Mouse (Mus musculus): ENCODE data around the gene Rpp25. TPM values are rescaled to one million over a fixed set of nuclear protein-coding genes. Genes with fewer than 3 reads are reported as not detected.
A peak's percentile ranks its signal among the peaks of the same experiment; 100 is the strongest.

The Rpp25 gene
- polyA plus RNA-seq, 1 experiment from 2014 or later = 17.7 TPM

DNA sequence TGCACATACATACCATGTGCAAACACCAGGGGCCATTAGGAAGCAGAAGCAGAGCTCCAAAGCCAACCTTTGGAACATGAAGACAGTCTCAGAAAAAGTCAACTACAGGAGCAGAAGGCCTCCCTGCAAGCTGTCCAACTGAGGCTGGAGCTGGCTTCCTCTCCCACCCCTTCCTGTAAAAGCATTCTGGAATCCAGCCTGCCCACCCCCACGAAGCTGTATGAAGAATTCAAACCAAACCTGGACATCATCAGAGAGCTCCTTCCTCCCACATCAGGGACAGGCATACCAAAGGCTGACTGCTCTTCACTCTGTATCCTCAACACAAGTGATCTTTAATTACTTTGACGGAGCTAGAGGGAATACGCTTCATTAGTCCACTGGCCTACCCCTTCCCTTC is 40.1 kb downstream of the Rpp25 start:
- Histone ChIP-seq H3K27me3 (no peaks in the 10 kb centered on the region), H3K36me3 (peaks cover 67% of the 10 kb centered on the region), H3K4me3 (no peak overlapping the region), H3K4me2 (no peak overlapping the region), H3K9ac (no peak overlapping the region), H3K27ac (replicated peaks) (no peak overlapping the region), H3K9me3 (no peaks in the 10 kb centered on the region), H3K4me1 (replicated peaks) (peaks cover 16% of the 10 kb centered on the region)
- no peak for ATAC-seq (ENCODE audit: low FRiP score, low read depth)
- WGBS = 83% methylated on average over 3 of the region's 3 CpGs

DNA sequence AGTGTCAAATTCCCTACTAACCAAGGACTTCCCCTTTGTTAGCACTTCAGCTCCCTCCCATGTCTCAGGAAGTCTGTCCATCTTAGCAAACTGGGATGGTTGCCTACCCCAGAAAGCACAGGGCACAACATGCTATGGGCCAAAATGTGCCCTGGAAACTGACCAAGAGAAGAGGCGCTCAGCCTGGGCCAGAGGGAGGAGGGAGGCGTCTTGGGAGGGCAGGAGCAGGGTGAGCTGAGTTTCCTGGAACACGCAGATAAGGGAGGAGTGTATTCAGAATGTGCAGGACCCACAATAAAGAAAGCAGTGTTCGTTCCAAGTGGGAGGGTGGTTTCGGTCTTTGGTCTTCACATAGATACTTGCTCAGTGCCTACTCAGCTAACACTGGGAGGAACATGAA is 43.5 kb downstream of the Rpp25 start:
- Histone ChIP-seq H3K36me3 (peaks cover 64% of the 10 kb centered on the region), H3K27ac (replicated peaks) (no peak overlapping the region), H3K9ac (no peak overlapping the region), H3K4me2 (no peak overlapping the region), H3K4me1 (replicated peaks) (peaks cover 29% of the 10 kb centered on the region), H3K4me3 (no peak overlapping the region), H3K27me3 (no peaks in the 10 kb centered on the region), H3K9me3 (no peaks in the 10 kb centered on the region)
- ATAC-seq (ENCODE audit: low FRiP score, low read depth) = no peak
- 87% methylated on average over 5 of the region's 5 CpGs for WGBS

DNA sequence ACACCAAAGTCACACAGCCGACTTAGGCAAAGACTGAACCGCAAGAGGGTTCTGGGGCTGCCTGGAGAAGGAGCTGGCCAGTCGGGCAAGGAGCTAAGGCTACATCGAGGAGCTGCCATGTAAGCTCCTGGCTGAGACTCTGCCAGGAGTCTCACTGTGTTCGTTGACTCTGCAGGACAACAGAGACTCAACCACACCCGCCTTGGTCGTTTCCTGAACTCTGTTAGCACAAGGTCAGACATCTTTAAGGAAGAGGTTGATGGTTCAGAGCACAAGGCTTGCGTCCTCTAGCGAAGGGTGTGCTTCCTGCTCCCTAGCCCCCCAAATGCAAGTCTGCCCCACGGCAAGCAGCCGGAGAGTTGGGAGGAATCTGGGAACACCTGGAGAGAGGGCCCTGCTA is 44.0 kb downstream of the Rpp25 start:
- Histone ChIP-seq H3K9me3 (no peaks in the 10 kb centered on the region), H3K27ac (replicated peaks) (no peak overlapping the region), H3K4me1 (replicated peaks) (peaks cover 31% of the 10 kb centered on the region), H3K4me3 (no peak overlapping the region), H3K4me2 (no peak overlapping the region), H3K27me3 (no peaks in the 10 kb centered on the region), H3K9ac (no peak overlapping the region), H3K36me3 (peaks cover 58% of the 10 kb centered on the region)
- WGBS = 91% methylated on average over 11 of the region's 11 CpGs
- ATAC-seq (ENCODE audit: low FRiP score, low read depth) = no peak

DNA sequence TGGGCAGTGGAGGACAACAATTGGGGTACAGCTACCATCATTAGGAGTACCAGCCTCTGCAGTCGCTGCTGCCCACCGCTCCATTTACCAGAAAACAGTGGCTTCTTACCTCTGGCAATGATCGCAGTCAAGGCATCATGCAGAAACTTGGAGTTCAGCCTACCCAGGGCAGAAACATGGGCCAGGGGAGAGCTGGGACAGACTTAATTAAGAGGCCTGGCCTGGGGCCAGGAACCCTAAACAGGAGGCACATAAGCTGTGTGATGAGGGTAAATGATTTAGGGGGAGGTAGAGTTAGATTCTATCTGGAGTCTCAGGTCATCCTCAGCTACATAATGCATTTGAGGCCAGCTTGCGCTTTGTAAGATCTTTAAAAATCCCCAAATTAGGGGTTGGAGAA is 45.4 kb downstream of the Rpp25 start:
- WGBS = 81% methylated on average over 4 of the region's 4 CpGs
- Histone ChIP-seq H3K36me3 (peaks cover 46% of the 10 kb centered on the region), H3K4me2 (no peak overlapping the region), H3K9ac (no peak overlapping the region), H3K9me3 (no peaks in the 10 kb centered on the region), H3K27me3 (no peaks in the 10 kb centered on the region), H3K4me1 (replicated peaks) (peaks cover 34% of the 10 kb centered on the region), H3K27ac (replicated peaks) (no peak overlapping the region), H3K4me3 (no peak overlapping the region)
- ATAC-seq (ENCODE audit: low FRiP score, low read depth) = no peak

DNA sequence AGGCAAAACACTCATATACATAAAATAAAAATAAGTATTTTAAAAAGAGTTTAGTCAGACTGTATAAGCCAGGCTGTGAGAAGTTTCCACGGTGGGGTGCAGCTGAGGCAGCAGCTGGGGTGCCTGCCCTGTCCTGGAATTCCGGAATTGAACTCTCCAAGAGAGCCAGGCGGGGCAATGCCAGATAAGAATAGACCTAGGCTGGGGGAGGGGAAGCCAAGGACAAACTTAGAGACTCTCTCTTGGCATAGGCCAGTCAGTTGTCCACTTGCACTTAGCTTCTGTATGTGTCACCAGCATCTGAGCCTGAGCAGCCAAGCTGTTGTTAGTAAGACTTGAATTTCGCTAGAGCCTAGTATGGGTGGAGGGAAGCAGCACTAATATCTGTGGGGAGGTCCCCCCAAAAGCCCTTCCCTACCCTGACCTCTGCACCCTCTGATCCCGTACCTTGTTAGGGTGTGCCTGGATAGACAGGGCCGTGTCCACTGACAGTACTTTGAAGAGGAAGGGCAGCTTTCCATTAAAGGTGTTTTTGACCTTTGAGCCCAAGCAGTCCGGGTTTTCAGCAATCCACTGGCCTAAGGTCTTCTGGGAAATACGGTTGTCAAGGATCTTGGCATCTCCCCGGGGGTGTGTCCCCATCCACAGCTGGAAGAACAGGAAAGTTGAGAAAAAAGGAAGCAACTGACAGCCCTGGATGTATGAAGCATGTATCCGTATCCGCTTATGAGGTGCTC is 46.5 kb downstream of the Rpp25 start:
- H3K27me3 ChIP-seq = no peaks in the 10 kb centered on the region
- peaks cover 35% of the 10 kb centered on the region for H3K36me3 ChIP-seq
- peaks cover 28% of the 10 kb centered on the region for H3K4me1 ChIP-seq (replicated peaks)
- H3K9me3 ChIP-seq = no peaks in the 10 kb centered on the region
- H3K27ac ChIP-seq (replicated peaks) = no peak overlapping the region
- no peak overlapping the region for H3K4me2 ChIP-seq
- H3K4me3 ChIP-seq = no peak overlapping the region
- WGBS = 92% methylated on average over 11 of the region's 11 CpGs
- H3K9ac ChIP-seq = no peak overlapping the region
- no peak for ATAC-seq (ENCODE audit: low FRiP score, low read depth)

DNA sequence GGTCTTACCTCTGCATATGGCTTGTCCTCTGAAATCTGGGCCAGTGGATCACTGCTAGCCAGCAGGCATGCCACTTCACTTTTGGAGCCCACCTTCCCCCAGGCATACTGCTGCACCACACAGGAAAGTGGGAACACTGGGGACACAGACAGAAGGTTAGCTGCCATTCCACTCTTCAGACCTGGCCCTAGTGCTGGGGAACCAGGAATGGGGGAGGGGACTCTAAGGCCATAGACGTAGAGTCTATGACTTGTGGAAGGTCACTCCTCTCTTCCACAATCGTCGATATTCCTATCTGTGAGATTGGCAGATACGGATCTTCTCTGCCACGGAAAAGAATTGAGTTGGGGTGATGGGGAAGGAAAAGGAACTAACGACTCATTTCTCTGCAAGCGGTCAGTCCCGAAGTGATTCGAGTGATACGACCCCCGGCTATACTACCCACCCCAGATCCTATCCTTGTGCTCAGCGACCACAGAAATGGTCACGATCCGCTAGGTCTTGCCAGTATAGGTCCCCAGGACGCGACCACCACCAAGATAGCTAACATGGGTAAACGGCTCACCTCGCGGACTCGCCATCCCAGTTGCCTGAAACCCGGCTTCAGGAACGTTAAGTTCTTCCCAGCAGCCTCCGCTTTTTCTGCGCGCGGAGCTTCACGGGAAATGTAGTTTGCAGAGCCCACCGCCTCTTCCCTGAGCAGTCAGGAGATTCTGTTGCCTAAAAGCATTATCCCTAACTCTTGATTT is 48.5 kb downstream of the Rpp25 start, which contains the start of gene Mpi:
Gene Mpi (minus strand): TSS at position 625 of the 749 bp plus-strand sequence.
- Histone ChIP-seq H3K27ac (replicated peaks) (0 out of 2 replicates have a peak within 1 kb of the TSS, but pooled peaks have one; percentile 31), H3K27me3 (no peaks in the 10 kb centered on the region), H3K4me2 (peak within 1 kb of the TSS; percentile 89), H3K4me1 (replicated peaks) (peaks cover 28% of the 10 kb centered on the region), H3K4me3 (peak within 1 kb of the TSS; percentile 67), H3K36me3 (peaks cover 26% of the 10 kb centered on the region), H3K9ac (peak within 1 kb of the TSS; percentile 71), H3K9me3 (no peaks in the 10 kb centered on the region)
- under 1% methylated on average over 28 of the region's 28 CpGs for WGBS
- ATAC-seq (ENCODE audit: low FRiP score, low read depth) = peak; percentile 65

DNA sequence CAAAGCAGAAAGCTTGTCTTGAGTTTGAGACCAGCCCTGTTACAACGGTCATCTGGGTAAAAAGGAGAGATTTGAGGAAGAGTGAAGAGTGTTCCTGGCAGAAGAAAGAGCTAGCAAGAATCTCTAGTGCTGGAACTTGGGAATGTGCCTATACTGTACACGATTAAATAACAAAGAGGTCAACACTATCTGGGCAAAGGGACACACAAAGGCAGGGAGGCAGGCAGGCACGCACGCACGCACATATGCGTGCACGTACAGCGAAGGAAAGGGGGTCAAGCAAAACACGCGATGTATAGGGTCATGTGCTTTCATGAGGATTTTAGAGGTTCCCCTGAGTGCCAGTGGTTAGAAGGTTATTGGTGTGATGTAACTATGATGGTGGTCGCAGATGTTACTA is 49.3 kb downstream of the Rpp25 start:
- ATAC-seq (ENCODE audit: low FRiP score, low read depth) = 0 out of 2 replicates have a peak, but pooled peaks have one; percentile 5
- 72% methylated on average over 11 of the region's 11 CpGs for WGBS
- Histone ChIP-seq H3K9ac (no peak overlapping the region), H3K27me3 (no peaks in the 10 kb centered on the region), H3K36me3 (peaks cover 18% of the 10 kb centered on the region), H3K9me3 (no peaks in the 10 kb centered on the region), H3K4me1 (replicated peaks) (peaks cover 28% of the 10 kb centered on the region), H3K27ac (replicated peaks) (0 out of 2 replicates have a peak overlapping the region, but pooled peaks have one; percentile 0), H3K4me2 (no peak overlapping the region), H3K4me3 (no peak overlapping the region)

DNA sequence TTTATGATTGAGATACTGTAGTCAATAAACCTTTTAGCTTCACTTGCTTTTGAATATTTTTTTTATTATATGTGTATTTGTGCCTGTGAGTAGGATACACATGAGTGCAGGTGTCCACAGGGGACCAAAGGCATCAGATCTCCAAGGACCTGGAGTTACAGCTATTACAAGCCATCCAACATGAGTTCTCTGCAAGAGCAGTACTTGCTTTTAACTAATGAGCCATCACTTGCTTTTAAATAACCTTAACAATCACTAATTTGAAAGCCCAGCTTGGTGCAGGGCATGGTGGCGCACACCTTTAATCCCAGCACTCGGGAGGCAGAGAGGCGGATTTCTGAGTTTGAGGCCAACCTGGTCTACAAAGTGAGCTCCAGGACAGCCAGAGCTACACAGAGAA is 50.9 kb downstream of the Rpp25 start:
- 43% methylated on average over 3 of the region's 3 CpGs for WGBS

More for the DNA sequence above, 50.9 kb downstream of the Rpp25 start:
- Histone ChIP-seq H3K9ac (no peak overlapping the region), H3K4me1 (replicated peaks) (peaks cover 20% of the 10 kb centered on the region), H3K4me3 (no peak overlapping the region), H3K4me2 (no peak overlapping the region), H3K27ac (replicated peaks) (no peak overlapping the region), H3K36me3 (peaks cover 9% of the 10 kb centered on the region), H3K27me3 (no peaks in the 10 kb centered on the region), H3K9me3 (no peaks in the 10 kb centered on the region)
- no peak for ATAC-seq (ENCODE audit: low FRiP score, low read depth)

Other genes starting within 250 kb of the Rpp25 start
- 4.8 and 4.9 TPM in 2 replicates for gene 1700017B05Rik, start 241.4 kb upstream of the Rpp25 start, polyA plus RNA-seq (2015; fragmentation: Nextera tagmentation; extraction: Ambion mirVana)
- 20.3 and 21.3 TPM in 2 replicates for gene Ppcdc, start 63.9 kb upstream of the Rpp25 start, polyA plus RNA-seq (2015; fragmentation: Nextera tagmentation; extraction: Ambion mirVana)
- gene Scamp5, start 36.0 kb upstream of the Rpp25 start, polyA plus RNA-seq (2015; fragmentation: Nextera tagmentation; extraction: Ambion mirVana) = 134 and 139 TPM in 2 replicates
- gene Cox5a, start 17.2 kb downstream of the Rpp25 start, polyA plus RNA-seq (2015; fragmentation: Nextera tagmentation; extraction: Ambion mirVana) = 894 and 915 TPM in 2 replicates
- 25.0 TPM in 2 replicates for gene Fam219b, start 33.5 kb downstream of the Rpp25 start, polyA plus RNA-seq (2015; fragmentation: Nextera tagmentation; extraction: Ambion mirVana)
- gene Mpi, start 48.7 kb downstream of the Rpp25 start, polyA plus RNA-seq (2015; fragmentation: Nextera tagmentation; extraction: Ambion mirVana) = 74.7 and 75.9 TPM in 2 replicates
- 48.6 and 48.9 TPM in 2 replicates for gene Scamp2, start 56.9 kb downstream of the Rpp25 start, polyA plus RNA-seq (2015; fragmentation: Nextera tagmentation; extraction: Ambion mirVana)
- 30.9 and 34.6 TPM in 2 replicates for gene Ulk3, start 85.4 kb downstream of the Rpp25 start, polyA plus RNA-seq (2015; fragmentation: Nextera tagmentation; extraction: Ambion mirVana)
- gene Cplx3, start 102.3 kb downstream of the Rpp25 start, polyA plus RNA-seq (2015; fragmentation: Nextera tagmentation; extraction: Ambion mirVana) = 0.19 and 1.3 TPM in 2 replicates
- not detected in 2 replicates for gene Lman1l, start 116.7 kb downstream of the Rpp25 start, polyA plus RNA-seq (2015; fragmentation: Nextera tagmentation; extraction: Ambion mirVana)
- 36.6 and 44.5 TPM in 2 replicates for gene Csk, start 149.6 kb downstream of the Rpp25 start, polyA plus RNA-seq (2015; fragmentation: Nextera tagmentation; extraction: Ambion mirVana)
- gene Cyp1a2, start 179.7 kb downstream of the Rpp25 start, polyA plus RNA-seq (2015; fragmentation: Nextera tagmentation; extraction: Ambion mirVana) = not detected in 2 replicates
- 0.05 and 0.19 TPM in 2 replicates for gene Cyp1a1, start 183.9 kb downstream of the Rpp25 start, polyA plus RNA-seq (2015; fragmentation: Nextera tagmentation; extraction: Ambion mirVana)
- 30.8 and 31.0 TPM in 2 replicates for gene Edc3, start 204.5 kb downstream of the Rpp25 start, polyA plus RNA-seq (2015; fragmentation: Nextera tagmentation; extraction: Ambion mirVana)